In the genomic region with DNA sequence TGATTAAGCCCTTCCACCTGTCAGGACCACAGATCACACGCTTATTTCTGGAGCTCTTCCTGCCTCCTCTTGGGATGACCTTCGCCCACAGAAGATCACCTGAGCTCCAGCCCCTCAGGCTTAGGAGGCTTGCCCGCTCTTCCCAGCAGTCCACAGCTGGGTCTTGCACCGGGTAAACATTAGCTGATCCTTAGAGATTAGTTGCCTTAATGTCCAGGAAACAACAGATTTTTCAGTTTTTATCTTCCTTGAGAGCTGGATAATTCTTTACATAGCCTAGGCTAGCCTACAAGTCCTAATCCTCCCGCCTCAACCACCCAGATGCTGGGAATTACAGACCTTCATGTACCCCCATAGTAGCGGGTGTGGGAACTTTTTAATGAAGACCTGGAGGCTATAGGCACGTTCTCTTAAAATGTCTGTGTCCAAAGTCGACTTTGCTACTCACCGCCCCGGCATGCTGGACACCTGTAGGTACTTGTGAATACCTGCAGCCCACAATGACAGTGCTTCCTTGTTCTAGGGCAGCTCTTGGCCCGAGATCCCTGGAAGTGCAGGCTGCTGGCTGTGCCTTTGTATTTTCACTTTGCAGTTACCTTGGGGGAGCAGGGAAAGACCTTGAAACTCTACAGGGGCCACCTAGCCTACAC, we compare ENCODE assay signal across 12 mouse cellular contexts. TPM values are rescaled to one million over a fixed set of nuclear protein-coding genes. Genes with fewer than 3 reads are reported as not detected.
DNase-seq lines count a peak whose midpoint lies in the region; ATAC-seq and TF ChIP-seq lines count a peak whose summit lies in the region.
"Had no signal": no experiment of that assay in that cellular context is flagged by ENCODE, and none has a peak within 500 bp of the region (broad histone marks: within the 10 kb centered on the region; RNA-seq: fewer than 3 reads in every experiment).

No protein-coding gene starts in this region.

- peak overlapping the region; percentile 46 for H3K4me2 ChIP-seq in heart, embryonic 11.5 days
- H3K4me2 ChIP-seq in intestine, embryonic 16.5 days (ENCODE audit: low read depth, low read length) = peak overlapping the region; percentile 27
- H3K4me2 ChIP-seq in liver, embryonic 14.5 days (ENCODE audit: low read depth) = peak overlapping the region; percentile 48
- H3K4me2 ChIP-seq: neural tube, embryonic 13.5 days had no signal

- no peak overlapping the region for H3K4me3 ChIP-seq in heart, embryonic 11.5 days (ENCODE audit: low read depth, low read length)
- H3K4me3 ChIP-seq in ES-Bruce4 (ENCODE audit: low read depth, low read length) = peak overlapping the region; percentile 33
- peak overlapping the region; percentile 21 for H3K4me3 ChIP-seq in intestine, embryonic 16.5 days (ENCODE audit: low read length)
- no peak overlapping the region for H3K4me3 ChIP-seq in liver, embryonic 14.5 days (ENCODE audit: insufficient read depth in 1 of 2, low read depth in 2 of 2, low read length in 2 of 2)
- H3K4me3 ChIP-seq: neural tube, embryonic 13.5 days had no signal

- H3K27ac ChIP-seq in heart, embryonic 11.5 days (ENCODE audit: low read depth, low read length) = no peak overlapping the region
- peak overlapping the region; percentile 91 for H3K27ac ChIP-seq in ES-Bruce4 (ENCODE audit: insufficient read depth, low read length)
- peak overlapping the region; percentile 96 for H3K27ac ChIP-seq in intestine, embryonic 16.5 days (ENCODE audit: low read length)
- no peak overlapping the region for H3K27ac ChIP-seq in liver, embryonic 14.5 days
- H3K27ac ChIP-seq: neural tube, embryonic 13.5 days had no signal

- peak; percentile 89 for TF ChIP-seq EP300 in ES-Bruce4 (IDR thresholded peaks at IDR 0.05; ENCODE audit: insufficient read depth, low read depth, low read length)
- no peak for TF ChIP-seq EP300 in liver, embryonic 14.5 days (IDR thresholded peaks at IDR 0.05; ENCODE audit: low read depth)

- peaks cover 35% of the 10 kb centered on the region for H3K4me1 ChIP-seq in heart, embryonic 11.5 days (ENCODE audit: control insufficient read depth, insufficient read depth, low read length)
- H3K4me1 ChIP-seq in ES-Bruce4 (ENCODE audit: control insufficient read depth, insufficient read depth, low read length) = peaks cover 5% of the 10 kb centered on the region
- H3K4me1 ChIP-seq in intestine, embryonic 16.5 days (ENCODE audit: control insufficient read depth, insufficient read depth, low read length) = peaks cover 29% of the 10 kb centered on the region
- H3K4me1 ChIP-seq in liver, embryonic 14.5 days (replicated peaks; ENCODE audit: control insufficient read depth in 2 of 2, insufficient read depth in 2 of 2, low read length in 1 of 2) = peaks cover 32 to 48% of the 10 kb centered on the region in 2 experiments

- no peak for DNase-seq in heart, postnatal 4 days
- DNase-seq in liver, embryonic 14.5 days (ENCODE audit: low read depth in 3 of 3, low spot score in 3 of 3) = no peak
- no peak for DNase-seq in cerebellum, adult 9-11 months
- no peak for DNase-seq in retina, postnatal 1 day
- no peak for DNase-seq in cerebellum, adult 18-20 months
- DNase-seq: spleen, adult 18-20 months had no signal

- ATAC-seq in heart, embryonic 11.5 days (replicated peaks; ENCODE audit: insufficient number of reproducible peaks, low FRiP score, low TSS enrichment) = no peak
- peak; percentile 39 for ATAC-seq in intestine, embryonic 16.5 days
- ATAC-seq in liver, embryonic 14.5 days (ENCODE audit: insufficient read depth) = no peak

- WGBS in heart, embryonic 11.5 days (ENCODE audit: insufficient replicate concordance) = 48% methylated on average over 11 of the region's 11 CpGs
- WGBS in intestine, embryonic 16.5 days = 38% methylated on average over 11 of the region's 11 CpGs
- 61% methylated on average over 11 of the region's 11 CpGs for whole genome bisulfite sequencing in liver, embryonic 14.5 days (ENCODE audit: insufficient replicate concordance)

- no peaks in the 10 kb centered on the region for H3K36me3 ChIP-seq in heart, embryonic 11.5 days (ENCODE audit: control insufficient read depth, insufficient read depth, low read length)
- H3K36me3 ChIP-seq in ES-Bruce4 (ENCODE audit: control insufficient read depth, insufficient read depth, low read length, poor library complexity, severe bottlenecking) = peaks cover 11% of the 10 kb centered on the region
- H3K36me3 ChIP-seq in intestine, embryonic 16.5 days (ENCODE audit: control insufficient read depth, insufficient read depth, low read length) = no peaks in the 10 kb centered on the region
- H3K36me3 ChIP-seq in liver, embryonic 14.5 days (replicated peaks; ENCODE audit: control insufficient read depth, insufficient read depth, low read depth) = peaks cover 11% of the 10 kb centered on the region

- H3K27me3 ChIP-seq in heart, embryonic 11.5 days (ENCODE audit: control insufficient read depth, insufficient read depth, low read length) = no peaks in the 10 kb centered on the region
- no peaks in the 10 kb centered on the region for H3K27me3 ChIP-seq in ES-Bruce4 (ENCODE audit: control insufficient read depth, insufficient read depth, low read length, poor library complexity, severe bottlenecking)
- H3K27me3 ChIP-seq in intestine, embryonic 16.5 days (replicated peaks; ENCODE audit: control insufficient read depth, insufficient read depth, low read length) = no peaks in the 10 kb centered on the region
- no peaks in the 10 kb centered on the region for H3K27me3 ChIP-seq in liver, embryonic 14.5 days (ENCODE audit: control insufficient read depth, insufficient read depth, low read length)
- H3K27me3 ChIP-seq: neural tube, embryonic 13.5 days had no signal

- no peak overlapping the region for H3K9ac ChIP-seq in heart, embryonic 11.5 days (ENCODE audit: low read depth, low read length)
- peak overlapping the region; percentile 52 for H3K9ac ChIP-seq in ES-Bruce4 (ENCODE audit: low read depth, poor library complexity, severe bottlenecking)
- H3K9ac ChIP-seq in intestine, embryonic 16.5 days (ENCODE audit: low read depth, low read length) = peak overlapping the region; percentile 47
- no peak overlapping the region for H3K9ac ChIP-seq in liver, embryonic 14.5 days (replicated peaks)
- H3K9ac ChIP-seq: neural tube, embryonic 13.5 days had no signal

- TF ChIP-seq POLR2A in ES-Bruce4 (IDR thresholded peaks at IDR 0.05; ENCODE audit: insufficient read depth, low read length) = no peak

- H3K9me3 ChIP-seq in heart, embryonic 11.5 days (replicated peaks; ENCODE audit: control insufficient read depth, low read length) = no peaks in the 10 kb centered on the region
- no peaks in the 10 kb centered on the region for H3K9me3 ChIP-seq in ES-Bruce4 (replicated peaks; ENCODE audit: control insufficient read depth, insufficient read depth, low read length, poor library complexity, severe bottlenecking)
- H3K9me3 ChIP-seq in intestine, embryonic 16.5 days (ENCODE audit: control insufficient read depth, low read length) = no peaks in the 10 kb centered on the region
- H3K9me3 ChIP-seq in liver, embryonic 14.5 days (ENCODE audit: control insufficient read depth, low read length) = no peaks in the 10 kb centered on the region
- H3K9me3 ChIP-seq: neural tube, embryonic 13.5 days had no signal

- TF ChIP-seq CTCF in ES-Bruce4 (IDR thresholded peaks at IDR 0.05; ENCODE audit: low read depth, low read length) = no peak
- no peak for TF ChIP-seq CTCF in liver, embryonic 14.5 days (IDR thresholded peaks at IDR 0.05; ENCODE audit: low read depth)

RNA-seq across cellular contexts. Expression of a gene that starts 2.3 kb away (rescaled TPM):
- 60.6 and 68.3 TPM in 2 replicates for polyA plus RNA-seq in heart, embryonic 11.5 days (2014; fragmentation: Nextera tagmentation; extraction: Ambion mirVana)
- total RNA-seq in heart, postnatal 4 days (2021) = 10 to 100 TPM; 52.8 to 55.5 TPM
- 443 and 531 TPM in 2 replicates for polyA plus RNA-seq in ES-Bruce4 (2011; ENCODE audit: insufficient read depth, insufficient read length, low read depth, missing spikeins)
- polyA plus RNA-seq in intestine, embryonic 16.5 days (2015; fragmentation: Nextera tagmentation; extraction: Ambion mirVana) = 47.2 and 55.0 TPM in 2 replicates
- polyA plus RNA-seq in liver, embryonic 14.5 days (2012; rRNA removed) = 58.9 and 70.9 TPM in 2 replicates
- polyA plus RNA-seq in liver, embryonic 14.5 days (2014; fragmentation: Nextera tagmentation; extraction: Ambion mirVana) = 50.3 and 55.4 TPM in 2 replicates

RNA-seq across cellular contexts. Expression of a gene that starts 18.7 kb away (rescaled TPM):
- polyA plus RNA-seq in heart, embryonic 11.5 days (2014; fragmentation: Nextera tagmentation; extraction: Ambion mirVana) = 8.6 and 9.2 TPM in 2 replicates
- 10 to 100 TPM; 11.9 to 12.4 TPM for total RNA-seq in heart, postnatal 4 days (2021)
- polyA plus RNA-seq in ES-Bruce4 (2011; ENCODE audit: insufficient read depth, insufficient read length, low read depth, missing spikeins) = 23.1 and 31.8 TPM in 2 replicates
- 4.4 and 5.2 TPM in 2 replicates for polyA plus RNA-seq in intestine, embryonic 16.5 days (2015; fragmentation: Nextera tagmentation; extraction: Ambion mirVana)
- 0.57 and 0.75 TPM in 2 replicates for polyA plus RNA-seq in liver, embryonic 14.5 days (2012; rRNA removed)
- polyA plus RNA-seq in liver, embryonic 14.5 days (2014; fragmentation: Nextera tagmentation; extraction: Ambion mirVana) = 0.66 and 1.2 TPM in 2 replicates

RNA-seq across cellular contexts. Expression of a gene that starts 34.5 kb away (rescaled TPM):
- 0.31 TPM in 1 of 2 replicates, not detected in the other for polyA plus RNA-seq in heart, embryonic 11.5 days (2014; fragmentation: Nextera tagmentation; extraction: Ambion mirVana)
- under 1 TPM in 1 of 2 experiments, not detected in 1; 0.05 TPM for total RNA-seq in heart, postnatal 4 days (2021)
- 0.58 and 1.3 TPM in 2 replicates for polyA plus RNA-seq in ES-Bruce4 (2011; ENCODE audit: insufficient read depth, insufficient read length, low read depth, missing spikeins)
- polyA plus RNA-seq in intestine, embryonic 16.5 days (2015; fragmentation: Nextera tagmentation; extraction: Ambion mirVana) = 0.39 TPM in 2 replicates
- 0.01 and 0.02 TPM in 2 replicates for polyA plus RNA-seq in liver, embryonic 14.5 days (2012; rRNA removed)
- 0.08 TPM in 1 of 2 replicates, not detected in the other for polyA plus RNA-seq in liver, embryonic 14.5 days (2014; fragmentation: Nextera tagmentation; extraction: Ambion mirVana)
- total RNA-seq: granulocyte monocyte progenitor cell, adult 5-6 weeks; left cerebral cortex, postnatal 25 days had no signal
- polyA plus RNA-seq: neural tube, embryonic 13.5 days had no signal

Comparison
In these comparisons a context has a peak if more than half of its experiments do, and no peak if none do; other contexts are left out.
1. H3K27ac ChIP-seq: peak in ES-Bruce4 (single experiment) and intestine, embryonic 16.5 days (single experiment); none in heart, embryonic 11.5 days (single experiment) and liver, embryonic 14.5 days (single experiment).
2. H3K4me3 ChIP-seq: peak in ES-Bruce4 (single experiment) and intestine, embryonic 16.5 days (single experiment); none in heart, embryonic 11.5 days (single experiment) and liver, embryonic 14.5 days (0 of 2).
3. H3K9ac ChIP-seq: peak in ES-Bruce4 (single experiment) and intestine, embryonic 16.5 days (single experiment); none in heart, embryonic 11.5 days (single experiment) and liver, embryonic 14.5 days (single experiment).
4. Peak in every context shown above with its lines, with median percentiles within 50 percentile points of each other: H3K4me2 ChIP-seq.